Mouse (Mus musculus) brain, embryonic 14.5 days (tissue): ENCODE data around the gene Art3. TPM values are rescaled to one million over a fixed set of nuclear protein-coding genes. Genes with fewer than 3 reads are reported as not detected.

Experiments used
- DNase-seq: peaks from one replicate; pipeline ENCODE4 v3.0.0-alpha.2; 2011; ENCODE audit warnings: low read depth
- CTCF ChIP-seq: fragments of 200-500 bp; IDR thresholded peaks from 2 replicates; pipeline ENCODE4 v1.5.1; 2012; ENCODE audit warnings: inconsistent platforms, mild to moderate bottlenecking, moderate library complexity, borderline replicate concordance; ENCODE audit not compliant: insufficient read depth, insufficient read length; ENCODE audit errors: extremely low read depth
- POLR2A ChIP-seq: fragments of 200-500 bp; IDR thresholded peaks from 2 replicates; pipeline ENCODE4 v1.6.1; 2012; ENCODE audit warnings: mild to moderate bottlenecking, inconsistent platforms, borderline replicate concordance; ENCODE audit not compliant: poor library complexity, insufficient read depth, insufficient read length, severe bottlenecking; ENCODE audit errors: extremely low read depth
- polyA plus RNA-seq: library from polyadenylated mRNA; depleted of rRNA; stranded (reverse); fragments of >200 nt; gene quantifications from 2 replicates; pipeline ENCODE4 v1.2.3, GENCODE M21; 2012

Gene Art3
- polyA plus RNA-seq, 1 experiment, result 3.8 TPM

DNA sequence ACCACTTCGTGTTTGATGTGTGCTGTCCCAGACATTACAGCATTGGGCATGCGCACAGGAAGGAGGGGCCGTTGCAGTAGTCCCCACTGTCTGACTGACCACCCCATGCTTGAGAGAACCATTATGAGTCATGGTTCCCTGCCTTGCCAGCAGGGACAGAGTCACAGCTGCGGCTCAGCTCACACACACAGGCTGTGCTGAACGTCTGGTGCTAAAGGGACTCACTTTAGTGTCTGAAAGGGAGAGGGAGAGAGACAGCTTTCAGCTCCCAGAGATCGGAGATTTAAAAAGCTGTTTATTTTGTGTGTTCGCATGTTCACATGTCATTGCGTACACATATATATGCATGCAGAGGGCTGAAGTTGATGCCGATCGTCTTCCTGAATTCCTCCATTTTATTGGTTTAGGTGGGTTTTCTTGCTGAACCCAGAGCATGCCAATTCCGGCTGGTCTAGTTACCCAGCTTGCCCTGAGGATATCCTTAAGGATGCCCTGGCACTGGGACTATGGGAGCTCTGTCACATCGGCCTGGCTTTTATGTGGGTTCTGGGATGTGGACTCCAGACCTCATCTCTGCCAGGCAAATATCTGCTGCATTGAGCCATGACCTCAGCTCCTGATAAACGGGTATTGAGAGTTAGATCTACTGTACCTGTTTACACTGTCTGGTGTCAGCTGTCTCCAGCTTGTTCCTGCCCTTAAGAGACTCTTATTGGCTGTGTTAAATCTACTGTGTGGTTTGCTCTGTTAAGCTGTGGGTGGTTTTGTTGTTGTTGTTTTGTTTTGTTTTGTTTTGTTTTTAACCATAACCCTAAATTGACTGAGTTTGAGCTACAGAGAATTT, 37.7 kb downstream of the Art3 start:
- DNase-seq, result peak; percentile 75

DNA sequence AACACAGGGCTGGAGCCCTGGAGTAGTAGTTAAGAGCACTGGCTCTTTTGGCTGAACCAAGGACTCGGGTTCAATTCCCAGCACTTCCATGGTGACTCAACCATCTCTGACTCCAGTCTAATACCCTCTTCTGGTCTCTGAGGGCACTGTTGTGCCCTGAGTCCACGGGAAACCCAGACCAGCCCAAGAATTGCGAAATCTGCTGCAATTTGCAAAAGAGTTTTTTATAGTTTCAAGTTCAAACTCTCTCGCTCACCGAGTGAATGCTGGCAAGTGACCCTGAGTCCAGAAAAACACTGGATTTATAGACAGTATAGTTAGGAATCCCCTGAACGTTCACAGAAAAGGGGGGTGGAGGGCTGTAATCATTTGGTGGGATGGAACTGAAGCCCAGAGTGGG, 38.8 kb downstream of the Art3 start:
- TF ChIP-seq POLR2A (no peak), CTCF (no peak)
- no peak for DNase-seq

More for the DNA sequence above, 37.7 kb downstream of the Art3 start:
- TF ChIP-seq POLR2A (no peak), CTCF (no peak)

DNA sequence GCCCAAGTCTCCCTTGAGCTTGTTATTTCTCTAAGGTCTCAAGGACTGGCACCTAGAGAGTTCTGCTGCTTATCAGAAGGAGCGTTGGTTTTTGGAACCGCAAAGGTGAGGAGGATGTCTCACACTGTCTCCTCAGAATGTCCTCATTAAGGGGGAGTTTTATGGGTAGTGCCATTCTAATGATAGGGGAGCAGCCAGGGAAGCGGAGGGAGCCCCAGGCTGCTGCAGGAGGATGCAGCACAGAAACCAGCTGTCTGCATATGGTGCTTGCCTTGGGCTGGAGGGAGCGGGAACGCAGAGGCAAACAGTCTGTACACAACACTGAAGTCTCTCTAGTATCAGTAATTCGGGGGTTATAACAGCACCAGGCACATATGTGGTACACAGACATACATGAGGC, 39.3 kb downstream of the Art3 start:
- no peak for DNase-seq
- TF ChIP-seq POLR2A (no peak), CTCF (no peak)

DNA sequence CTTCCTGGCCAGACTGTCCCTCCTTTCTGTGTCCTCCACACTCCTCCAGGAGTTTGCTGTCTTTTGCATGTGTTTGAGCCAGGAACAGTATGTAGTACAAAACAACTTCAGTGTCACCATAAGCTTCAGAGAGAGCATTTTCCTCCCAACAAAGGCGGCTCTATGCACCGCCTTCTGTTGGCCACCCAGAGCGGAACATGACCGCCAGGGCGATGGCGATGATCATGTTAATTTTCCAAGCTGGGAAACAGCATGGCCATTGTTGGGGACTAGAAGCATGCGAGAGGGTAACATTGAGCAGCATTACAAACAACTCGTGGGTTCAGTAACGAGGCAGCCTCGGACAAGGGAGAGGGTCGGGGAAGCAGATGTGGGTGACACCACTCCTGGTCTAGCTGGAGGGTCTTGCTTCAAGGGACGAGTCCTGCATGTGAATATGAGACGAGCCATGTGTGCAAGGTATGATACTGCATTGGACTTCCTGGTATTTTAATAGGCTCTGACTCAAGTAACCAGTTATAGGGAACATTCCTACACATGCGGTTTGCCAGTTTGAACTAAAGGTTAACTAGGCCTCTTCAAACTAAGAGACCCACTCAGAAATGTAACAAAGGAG, 39.8 kb downstream of the Art3 start:
- TF ChIP-seq CTCF (no peak), POLR2A (no peak)
- peak; percentile 75 for DNase-seq

DNA sequence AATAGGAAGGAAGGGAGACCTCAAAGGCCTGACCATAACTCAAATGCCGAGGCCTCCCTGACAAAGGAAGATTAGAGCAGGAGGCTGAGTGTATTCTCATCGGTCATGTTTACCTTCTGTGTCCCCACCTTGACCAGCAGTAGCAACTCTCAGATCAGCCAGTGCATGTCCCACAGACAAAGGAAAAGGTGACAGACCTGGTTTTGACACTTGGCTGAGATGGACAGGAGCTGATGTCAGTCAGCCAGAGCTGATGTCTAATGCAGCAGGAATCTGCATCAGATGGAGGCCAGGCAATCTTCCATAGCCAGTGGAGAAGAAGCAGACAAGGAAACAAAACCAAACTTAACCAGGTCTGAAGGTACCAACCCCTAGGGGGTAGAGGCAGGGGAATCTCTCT, 41.0 kb downstream of the Art3 start:
- TF ChIP-seq POLR2A (no peak), CTCF (no peak)
- DNase-seq, result no peak

DNA sequence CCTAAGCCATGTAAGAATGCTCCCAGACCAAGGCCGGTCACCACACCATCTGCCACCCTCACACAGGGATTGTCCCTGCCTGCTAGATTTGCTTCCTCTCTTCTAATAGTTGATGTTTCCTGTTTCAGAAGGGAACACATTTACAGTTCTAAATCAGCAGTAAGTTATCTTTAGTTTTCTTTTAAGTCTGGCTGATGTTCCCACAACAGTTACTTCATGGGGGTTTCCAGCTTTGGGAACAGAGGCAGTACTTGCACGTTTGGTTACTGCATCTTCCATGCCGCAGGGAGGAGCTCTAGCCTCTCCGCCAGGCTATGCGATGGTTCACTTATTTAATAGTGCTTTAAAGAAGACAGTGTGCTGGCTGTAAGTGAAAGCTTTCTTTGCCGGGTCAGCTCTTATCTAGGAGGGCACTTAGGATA, 43.1 kb downstream of the Art3 start:
- no peak for DNase-seq
- TF ChIP-seq CTCF, result no peak
- no peak for TF ChIP-seq POLR2A

DNA sequence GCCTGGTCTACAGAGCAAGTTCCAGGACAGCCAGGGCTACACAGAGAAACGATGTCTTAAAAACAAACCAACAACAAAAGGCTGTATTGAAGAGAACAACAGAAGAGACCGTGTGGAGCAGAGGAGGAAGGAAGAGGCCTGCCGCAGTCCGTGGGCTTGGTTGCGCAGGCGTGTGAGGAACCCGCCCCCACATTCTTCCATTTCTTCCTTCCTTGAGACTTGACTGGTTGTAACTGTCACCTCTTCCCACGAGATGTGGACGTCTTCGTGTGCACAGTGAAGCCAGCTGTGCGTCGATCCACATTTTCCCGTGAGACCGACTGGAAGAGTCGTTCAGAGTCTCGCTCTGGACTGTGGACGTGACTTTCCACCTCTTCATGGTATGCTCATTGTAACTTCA, 43.7 kb downstream of the Art3 start:
- DNase-seq, result no peak
- no peak for TF ChIP-seq CTCF
- no peak for TF ChIP-seq POLR2A

DNA sequence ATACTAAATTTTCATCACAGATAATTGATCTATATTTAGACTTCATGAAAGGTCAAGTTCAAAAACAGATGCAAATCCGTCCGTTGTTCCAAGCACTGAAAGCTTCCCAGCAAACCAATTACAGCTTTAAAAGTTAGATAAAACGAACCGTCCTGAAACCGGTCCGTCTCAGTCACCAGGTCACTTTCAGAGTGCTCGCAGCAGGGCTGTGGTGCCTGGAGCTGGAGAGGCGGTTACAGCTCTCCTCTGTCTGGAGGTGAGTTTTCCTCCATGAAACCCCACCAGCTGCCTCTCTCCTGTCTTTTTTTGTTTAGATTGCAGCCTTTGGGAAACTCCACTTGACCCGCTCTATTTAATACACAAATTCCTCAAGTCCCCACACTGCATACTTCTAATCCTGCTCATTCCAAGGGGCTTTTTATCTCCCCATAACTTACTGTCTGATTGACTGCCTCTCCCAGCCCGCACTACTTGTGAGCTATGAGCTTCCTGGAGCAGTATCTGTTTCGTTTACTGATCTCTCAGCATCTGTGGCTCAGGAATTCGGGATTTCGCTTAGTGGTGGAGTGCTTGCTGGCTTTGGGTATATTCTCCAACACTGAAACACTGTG, 45.3 kb downstream of the Art3 start:
- TF ChIP-seq POLR2A (no peak), CTCF (no peak)
- no peak for DNase-seq

DNA sequence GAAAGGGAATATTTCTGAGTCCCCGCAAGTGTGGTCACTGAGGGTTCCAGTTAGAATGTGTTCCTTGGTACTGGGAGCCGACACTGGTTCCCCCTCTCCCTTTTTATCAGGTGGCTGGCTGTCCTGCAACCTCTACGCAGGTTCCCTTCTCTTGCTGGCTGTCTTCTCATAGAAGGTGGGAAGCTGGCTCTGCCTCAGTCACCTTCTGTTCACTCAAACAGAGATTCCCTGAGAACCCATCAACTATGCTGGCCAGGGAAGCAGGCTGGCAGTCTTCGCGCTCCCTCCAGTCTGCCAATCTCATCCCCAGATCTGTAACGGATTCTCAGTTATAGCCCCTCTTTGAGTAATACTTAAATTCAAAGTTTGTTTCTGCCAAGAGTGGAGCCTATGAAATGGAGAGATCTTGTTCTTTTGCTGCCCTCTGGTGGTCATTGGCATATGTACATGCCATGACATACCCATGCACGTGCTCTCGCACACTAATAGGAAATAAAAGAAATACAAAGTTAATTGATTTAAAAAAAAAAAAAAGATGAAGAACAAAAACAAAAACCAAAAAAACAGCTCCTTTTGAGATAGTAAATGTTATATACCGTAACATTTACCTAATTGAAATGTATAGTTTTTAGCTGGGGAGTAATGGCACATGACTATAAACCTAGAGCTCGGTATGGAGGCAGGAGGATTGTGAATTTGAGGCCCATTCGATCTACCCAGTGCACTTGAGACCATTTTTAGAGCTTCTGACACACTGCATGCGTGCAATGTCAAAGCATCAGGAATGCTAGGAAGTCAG, 50.1 kb downstream of the Art3 start:
- DNase-seq, result peak; percentile 91
- TF ChIP-seq POLR2A (no peak), CTCF (peak; percentile 79; the same call in 1 of the 2 replicates)

DNA sequence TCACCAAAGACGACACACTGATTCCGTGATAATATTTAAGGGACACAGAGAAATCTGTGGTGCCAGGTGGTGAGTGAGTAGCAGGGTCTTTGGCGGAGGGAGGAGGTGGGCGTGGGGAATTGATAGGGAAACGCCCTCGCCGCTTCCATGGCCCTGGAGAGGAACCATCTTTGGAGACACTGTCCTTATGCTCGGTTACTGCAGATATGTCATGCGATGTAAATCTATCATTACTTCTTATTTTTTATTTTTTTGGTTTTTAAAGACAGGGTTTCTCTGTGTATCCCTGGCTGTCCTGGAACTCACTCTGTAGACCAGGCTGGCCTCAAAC, 50.7 kb downstream of the Art3 start:
- no peak for DNase-seq
- TF ChIP-seq CTCF (no peak), POLR2A (no peak)

DNA sequence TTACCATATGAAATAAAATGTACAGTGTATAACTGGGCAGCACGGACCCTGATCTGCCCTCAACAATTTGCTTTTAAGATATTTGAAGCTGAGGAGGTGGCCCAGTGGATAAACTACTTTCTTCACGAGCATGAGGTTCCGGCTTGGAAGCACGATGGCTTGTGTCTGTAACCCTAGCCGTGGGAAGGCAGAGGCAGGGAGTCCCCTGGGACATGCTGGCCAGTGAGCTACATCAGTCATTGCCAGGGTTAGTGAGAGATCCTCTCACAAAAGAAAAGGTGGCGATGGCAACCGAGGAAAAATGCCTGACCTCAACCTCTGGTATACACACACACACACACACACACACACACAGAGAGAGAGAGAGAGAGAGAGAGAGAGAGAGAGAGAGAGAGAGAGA, 52.1 kb downstream of the Art3 start:
- no peak for DNase-seq
- TF ChIP-seq POLR2A, result no peak
- TF ChIP-seq CTCF, result no peak

DNA sequence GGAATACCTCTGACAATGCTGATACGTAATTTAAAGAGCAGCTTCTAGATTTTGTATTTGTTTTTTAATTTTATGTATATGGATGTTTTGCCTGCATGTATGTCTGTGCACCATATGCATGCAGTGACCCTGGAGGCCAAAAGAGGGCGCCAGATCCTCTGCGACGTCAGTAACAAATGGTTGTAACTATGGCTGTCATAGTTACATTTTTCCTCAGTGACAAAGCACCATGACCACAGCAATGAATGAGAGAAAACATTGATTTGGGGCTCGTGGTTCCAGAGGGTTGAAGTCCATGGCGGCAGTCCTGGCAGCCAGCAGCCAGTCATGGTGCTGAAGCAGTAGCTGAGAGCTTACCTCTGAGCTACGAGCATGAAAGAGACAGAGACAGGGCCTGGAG, 53.2 kb downstream of the Art3 start:
- no peak for DNase-seq
- no peak for TF ChIP-seq POLR2A
- TF ChIP-seq CTCF, result peak; percentile 47; the same call in 1 of the 2 replicates

DNA sequence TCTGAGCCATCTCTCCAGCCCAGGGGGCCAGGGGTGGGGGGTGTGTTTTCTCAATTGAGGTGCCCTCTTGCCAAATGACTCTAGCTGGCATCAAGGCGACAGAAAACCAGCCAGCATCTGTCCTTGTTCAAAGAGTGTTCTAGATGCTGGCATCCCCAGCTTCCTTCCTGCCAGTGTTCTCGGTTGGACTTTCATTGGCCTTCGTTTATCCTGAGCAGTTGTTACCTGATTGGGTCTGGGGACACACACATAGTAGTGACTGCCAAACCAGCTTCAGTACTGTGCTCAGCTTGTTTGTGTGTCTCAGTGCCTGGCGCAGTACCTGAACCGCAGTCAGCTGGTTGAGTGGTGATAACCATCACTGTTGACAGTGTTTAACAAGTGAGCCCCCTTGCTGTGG, 54.5 kb downstream of the Art3 start:
- no peak for TF ChIP-seq POLR2A
- no peak for DNase-seq
